Mouse (Mus musculus): ENCODE results near the gene Cnbp. TPM values are rescaled to one million over a fixed set of nuclear protein-coding genes. Genes with fewer than 3 reads are reported as not detected.

The Cnbp gene
- polyA plus RNA-seq, 1 experiment from 2014 or later = 1,063 TPM

DNA sequence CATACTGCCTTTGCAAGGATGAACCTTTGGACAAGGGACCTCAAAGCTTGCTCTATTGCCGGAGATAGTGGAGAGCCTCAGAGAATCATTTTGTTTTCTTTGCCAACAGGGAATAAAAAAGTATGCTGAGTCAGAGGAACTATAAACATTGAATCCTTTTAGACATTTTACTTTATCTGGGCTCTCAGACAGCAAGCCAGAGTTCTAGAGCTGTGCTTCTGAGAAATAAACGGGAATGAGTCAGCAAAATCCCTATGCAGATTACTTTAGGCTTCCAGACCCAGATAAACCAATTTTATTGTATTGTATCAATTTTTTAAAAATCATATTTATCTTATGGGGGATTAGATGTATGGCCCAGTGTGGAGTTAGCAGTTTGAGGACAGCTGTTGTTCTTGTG, 16.4 kb upstream of the Cnbp start:
- Histone ChIP-seq H3K4me2 (ENCODE audit: low read depth, low read length) (no peak overlapping the region), H3K27me3 (replicated peaks; ENCODE audit: control insufficient read depth, insufficient read depth, low read length) (no peaks in the 10 kb centered on the region), H3K36me3 (ENCODE audit: control insufficient read depth, insufficient read depth, low read length) (no peaks in the 10 kb centered on the region), H3K4me1 (ENCODE audit: control insufficient read depth, insufficient read depth, low read length) (no peaks in the 10 kb centered on the region), H3K9ac (ENCODE audit: low read depth, low read length) (no peak overlapping the region), H3K27ac (replicated peaks; ENCODE audit: low read depth, low read length) (no peak overlapping the region), H3K9me3 (ENCODE audit: control insufficient read depth, low read length) (no peaks in the 10 kb centered on the region), H3K4me3 (ENCODE audit: low read depth, low read length) (no peak overlapping the region)
- DNase-seq (ENCODE audit: low spot score) (no peak), ATAC-seq (ENCODE audit: low read depth) (no peak)
- WGBS = 79% methylated on average over 2 of the region's 2 CpGs

GRCm38 (mm10) chr6:87866211-87866610, 15.3 kb upstream of the Cnbp start:
- no peak overlapping the region for H3K9ac ChIP-seq (ENCODE audit: low read depth, low read length)
- ATAC-seq (ENCODE audit: low read depth) (no peak), DNase-seq (ENCODE audit: low spot score) (no peak)
- H3K27ac ChIP-seq (replicated peaks; ENCODE audit: low read depth, low read length) = no peak overlapping the region
- no peaks in the 10 kb centered on the region for H3K9me3 ChIP-seq (ENCODE audit: control insufficient read depth, low read length)
- H3K4me2 ChIP-seq (ENCODE audit: low read depth, low read length) = no peak overlapping the region
- H3K4me1 ChIP-seq (ENCODE audit: control insufficient read depth, insufficient read depth, low read length) = no peaks in the 10 kb centered on the region
- 84% methylated on average over 6 of the region's 6 CpGs for WGBS
- H3K4me3 ChIP-seq (ENCODE audit: low read depth, low read length) = no peak overlapping the region
- no peaks in the 10 kb centered on the region for H3K36me3 ChIP-seq (ENCODE audit: control insufficient read depth, insufficient read depth, low read length)
- H3K27me3 ChIP-seq (replicated peaks; ENCODE audit: control insufficient read depth, insufficient read depth, low read length) = no peaks in the 10 kb centered on the region

GRCm38 (mm10) chr6:87857071-87857470, 6.2 kb upstream of the Cnbp start:
- no peaks in the 10 kb centered on the region for H3K27me3 ChIP-seq (replicated peaks; ENCODE audit: control insufficient read depth, insufficient read depth, low read length)
- 60% methylated on average over 1 of the region's 1 CpGs for WGBS
- H3K4me2 ChIP-seq (ENCODE audit: low read depth, low read length) = no peak overlapping the region
- H3K4me3 ChIP-seq (ENCODE audit: low read depth, low read length) = no peak overlapping the region
- no peak for DNase-seq (ENCODE audit: low spot score)
- H3K9ac ChIP-seq (ENCODE audit: low read depth, low read length) = no peak overlapping the region
- no peaks in the 10 kb centered on the region for H3K9me3 ChIP-seq (ENCODE audit: control insufficient read depth, low read length)
- H3K36me3 ChIP-seq (ENCODE audit: control insufficient read depth, insufficient read depth, low read length) = no peaks in the 10 kb centered on the region
- no peak overlapping the region for H3K27ac ChIP-seq (replicated peaks; ENCODE audit: low read depth, low read length)
- no peaks in the 10 kb centered on the region for H3K4me1 ChIP-seq (ENCODE audit: control insufficient read depth, insufficient read depth, low read length)
- ATAC-seq (ENCODE audit: low read depth) = no peak

- 0 out of 2 replicates have a peak, but pooled peaks cover 5% of the 10 kb centered on the region for H3K36me3 ChIP-seq (ENCODE audit: control insufficient read depth, insufficient read depth, low read length)
- H3K9me3 ChIP-seq (ENCODE audit: control insufficient read depth, low read length) = no peaks in the 10 kb centered on the region
- H3K4me3 ChIP-seq (ENCODE audit: low read depth, low read length) = no peak overlapping the region
- H3K27me3 ChIP-seq (replicated peaks; ENCODE audit: control insufficient read depth, insufficient read depth, low read length) = no peaks in the 10 kb centered on the region
- H3K4me2 ChIP-seq (ENCODE audit: low read depth, low read length) = no peak overlapping the region
- no peak for DNase-seq (ENCODE audit: low spot score)
- WGBS = 84% methylated on average over 4 of the region's 4 CpGs
- no peak for ATAC-seq (ENCODE audit: low read depth)
- no peak overlapping the region for H3K27ac ChIP-seq (replicated peaks; ENCODE audit: low read depth, low read length)
- no peak overlapping the region for H3K9ac ChIP-seq (ENCODE audit: low read depth, low read length)
- peaks cover 11% of the 10 kb centered on the region for H3K4me1 ChIP-seq (ENCODE audit: control insufficient read depth, insufficient read depth, low read length)
These were observed 2.5 kb upstream of the Cnbp start for GRCm38 (mm10) chr6:87853446-87853845.

GRCm38 (mm10) chr6:87851871-87852270, 965 bp upstream of the Cnbp start:
- Histone ChIP-seq H3K27me3 (replicated peaks; ENCODE audit: control insufficient read depth, insufficient read depth, low read length) (no peaks in the 10 kb centered on the region), H3K4me1 (ENCODE audit: control insufficient read depth, insufficient read depth, low read length) (peaks cover 23% of the 10 kb centered on the region), H3K9me3 (ENCODE audit: control insufficient read depth, low read length) (no peaks in the 10 kb centered on the region), H3K36me3 (ENCODE audit: control insufficient read depth, insufficient read depth, low read length) (peaks cover 14% of the 10 kb centered on the region; the same call in 1 of the 2 replicates), H3K27ac (replicated peaks; ENCODE audit: low read depth, low read length) (no peak overlapping the region), H3K4me3 (ENCODE audit: low read depth, low read length) (no peak overlapping the region), H3K4me2 (ENCODE audit: low read depth, low read length) (peak overlapping the region; percentile 94; the same call in 1 of the 2 replicates), H3K9ac (ENCODE audit: low read depth, low read length) (no peak overlapping the region)
- 86% methylated on average over 6 of the region's 6 CpGs for WGBS
- no peak for ATAC-seq (ENCODE audit: low read depth)
- no peak for DNase-seq (ENCODE audit: low spot score)

DNA sequence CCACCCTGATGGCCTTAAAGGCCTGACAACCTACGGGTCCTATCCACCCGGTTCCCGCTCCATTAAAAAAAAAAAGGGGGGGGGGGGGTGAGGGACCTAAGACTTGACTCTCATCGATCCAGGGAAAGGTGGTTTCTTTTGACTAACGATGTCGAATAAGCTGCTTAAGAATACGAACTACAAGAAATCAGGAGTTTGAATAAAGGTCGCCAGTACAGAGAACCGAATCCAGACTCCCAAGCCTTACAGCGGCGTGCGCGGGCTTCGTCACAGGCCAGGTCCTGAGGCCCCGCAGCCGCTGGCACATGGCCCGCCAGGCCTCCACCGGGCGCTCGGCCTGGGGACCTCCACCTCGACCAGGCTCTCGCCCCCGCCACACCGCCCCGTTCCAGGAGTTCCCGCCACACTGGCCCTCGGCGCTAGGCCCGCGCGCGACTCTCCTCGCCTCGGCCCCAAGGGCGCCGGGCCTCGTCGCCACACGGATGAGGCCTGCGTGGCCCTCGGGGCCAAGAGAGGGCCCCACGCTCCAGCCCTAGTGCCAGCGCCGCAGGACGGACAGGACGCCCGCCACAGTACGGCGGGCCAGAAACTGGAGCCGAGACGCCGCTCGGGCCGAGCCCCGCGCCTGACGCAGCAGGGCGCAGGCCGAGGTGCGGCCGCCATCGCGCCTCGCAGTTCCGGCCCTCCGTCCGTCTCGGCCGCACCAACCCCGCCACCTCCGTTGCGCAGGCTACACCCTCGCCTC, 579 bp downstream of the Cnbp start:
- ATAC-seq (ENCODE audit: low read depth) (peak; percentile 68), DNase-seq (ENCODE audit: low spot score) (peak; percentile 48)
- WGBS = under 1% methylated on average over 25 of the region's 73 CpGs

GRCm38 (mm10) chr6:87849780-87850154, 1.1 kb downstream of the Cnbp start:
- Histone ChIP-seq H3K9ac (ENCODE audit: low read depth, low read length) (peak overlapping the region; percentile 100), H3K4me3 (ENCODE audit: low read depth, low read length) (peak overlapping the region; percentile 100), H3K36me3 (ENCODE audit: control insufficient read depth, insufficient read depth, low read length) (peaks cover 27% of the 10 kb centered on the region), H3K27ac (replicated peaks; ENCODE audit: low read depth, low read length) (peak overlapping the region; percentile 97), H3K9me3 (ENCODE audit: control insufficient read depth, low read length) (no peaks in the 10 kb centered on the region), H3K4me2 (ENCODE audit: low read depth, low read length) (peak overlapping the region; percentile 77), H3K27me3 (replicated peaks; ENCODE audit: control insufficient read depth, insufficient read depth, low read length) (no peaks in the 10 kb centered on the region), H3K4me1 (ENCODE audit: control insufficient read depth, insufficient read depth, low read length) (peaks cover 25% of the 10 kb centered on the region)
- ATAC-seq (ENCODE audit: low read depth) (no peak), DNase-seq (ENCODE audit: low spot score) (peak; percentile 55)
- 0% methylated on average over 8 of the region's 8 CpGs for WGBS

More for the DNA sequence above, 579 bp downstream of the Cnbp start:
- peak overlapping the region; percentile 77 for H3K4me2 ChIP-seq (ENCODE audit: low read depth, low read length)
- H3K9ac ChIP-seq (ENCODE audit: low read depth, low read length) = peak overlapping the region; percentile 100
- no peaks in the 10 kb centered on the region for H3K27me3 ChIP-seq (replicated peaks; ENCODE audit: control insufficient read depth, insufficient read depth, low read length)
- H3K9me3 ChIP-seq (ENCODE audit: control insufficient read depth, low read length) = no peaks in the 10 kb centered on the region
- H3K27ac ChIP-seq (replicated peaks; ENCODE audit: low read depth, low read length) = peak overlapping the region; percentile 97
- H3K4me3 ChIP-seq (ENCODE audit: low read depth, low read length) = peak overlapping the region; percentile 100
- peaks cover 25% of the 10 kb centered on the region for H3K4me1 ChIP-seq (ENCODE audit: control insufficient read depth, insufficient read depth, low read length)
- H3K36me3 ChIP-seq (ENCODE audit: control insufficient read depth, insufficient read depth, low read length) = peaks cover 22% of the 10 kb centered on the region

DNA sequence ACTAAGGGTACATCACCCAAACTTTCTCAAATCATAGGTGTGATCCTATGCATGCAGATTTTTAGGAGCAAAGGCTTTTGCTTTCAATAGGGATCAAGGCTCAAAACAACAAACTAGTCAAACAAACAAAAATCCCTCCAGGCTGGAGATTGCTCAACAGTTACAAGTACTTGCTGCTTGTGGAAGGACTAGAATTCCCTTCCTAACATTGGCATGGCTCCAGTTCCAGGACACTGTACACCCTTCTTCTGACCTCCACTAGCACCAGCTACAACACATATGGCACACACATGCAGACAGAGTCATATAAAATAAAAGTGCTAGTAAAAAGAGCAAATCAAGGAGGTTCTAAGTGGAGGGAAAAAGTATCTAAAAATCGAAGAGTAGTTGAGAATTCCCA, 4.1 kb downstream of the Cnbp start:
- Histone ChIP-seq H3K4me3 (ENCODE audit: low read depth, low read length) (no peak overlapping the region), H3K4me2 (ENCODE audit: low read depth, low read length) (0 out of 2 replicates have a peak overlapping the region, but pooled peaks have one; percentile 6), H3K9me3 (ENCODE audit: control insufficient read depth, low read length) (0 out of 2 replicates have a peak, but pooled peaks cover 3% of the 10 kb centered on the region), H3K27me3 (replicated peaks; ENCODE audit: control insufficient read depth, insufficient read depth, low read length) (no peaks in the 10 kb centered on the region), H3K27ac (replicated peaks; ENCODE audit: low read depth, low read length) (no peak overlapping the region), H3K36me3 (ENCODE audit: control insufficient read depth, insufficient read depth, low read length) (peaks cover 57% of the 10 kb centered on the region), H3K9ac (ENCODE audit: low read depth, low read length) (no peak overlapping the region), H3K4me1 (ENCODE audit: control insufficient read depth, insufficient read depth, low read length) (peaks cover 25% of the 10 kb centered on the region)
- DNase-seq (ENCODE audit: low spot score) (no peak), ATAC-seq (ENCODE audit: low read depth) (no peak)
- 71% methylated on average over 1 of the region's 1 CpGs for WGBS
